Mouse (Mus musculus): Measurements from ENCODE around the gene Pgpep1. TPM values are rescaled to one million over a fixed set of nuclear protein-coding genes. Genes with fewer than 3 reads are reported as not detected.

Gene Pgpep1
- 1.1 TPM for polyA plus RNA-seq (2017; shearing (Covaris generic))

GRCm38 (mm10) chr8:70660273-70660725, at the start of gene Pgpep1:
TSS of gene Pgpep1 (minus strand) at chr8:70660388.

GRCm38 (mm10) chr8:70703287-70703686, 43.1 kb upstream of the Pgpep1 start, which contains the start of gene Iqcn:
TSS of gene Iqcn (plus strand) at chr8:70703457.

GRCm38 (mm10) chr8:70698310-70699109, 38.3 kb upstream of the Pgpep1 start, which contains the start of gene Jund:
TSS of gene Jund (plus strand) at chr8:70698949.

GRCm38 (mm10) chr8:70673079-70673856, 13.1 kb upstream of the Pgpep1 start, which contains the start of gene Lsm4:
TSS of gene Lsm4 (plus strand) at chr8:70673248.

GRCm38 (mm10) chr8:70632346-70632892, 27.8 kb downstream of the Pgpep1 start, which contains the start of gene Gdf15:
TSS of gene Gdf15 (minus strand) at chr8:70632456.

GRCm38 (mm10) chr8:70615894-70616293, 44.3 kb downstream of the Pgpep1 start, which contains the start of gene Lrrc25:
TSS of gene Lrrc25 (plus strand) at chr8:70616155.

GRCm38 (mm10) chr8:70608749-70609367, 51.3 kb downstream of the Pgpep1 start, which contains the start of gene Ssbp4:
TSS of gene Ssbp4 (minus strand) at chr8:70608872.

Other genes with a start within 250 kb of the Pgpep1 start
- gene Crtc1, start 220.8 kb downstream of the Pgpep1 start, polyA plus RNA-seq (2017; shearing (Covaris generic)): 11.2 TPM
- 11.5 TPM for gene Klhl26, start 183.4 kb downstream of the Pgpep1 start, polyA plus RNA-seq (2017; shearing (Covaris generic))
- gene Tmem59l, start 173.0 kb downstream of the Pgpep1 start, polyA plus RNA-seq (2017; shearing (Covaris generic)): not detected
- gene Crlf1, start 167.2 kb downstream of the Pgpep1 start, polyA plus RNA-seq (2017; shearing (Covaris generic)): not detected
- 64.7 TPM for gene Rex1bd, start 153.6 kb downstream of the Pgpep1 start, polyA plus RNA-seq (2017; shearing (Covaris generic))
- gene Uba52, start 149.6 kb downstream of the Pgpep1 start, polyA plus RNA-seq (2017; shearing (Covaris generic)): 1,340 TPM
- gene Fkbp8, start 132.7 kb downstream of the Pgpep1 start, polyA plus RNA-seq (2017; shearing (Covaris generic)): 349 TPM
- 64.6 TPM for gene Kxd1, start 132.4 kb downstream of the Pgpep1 start, polyA plus RNA-seq (2017; shearing (Covaris generic))
- gene Ell, start 120.9 kb downstream of the Pgpep1 start, polyA plus RNA-seq (2017; shearing (Covaris generic)): 37.6 TPM
- gene Isyna1, start 66.0 kb downstream of the Pgpep1 start, polyA plus RNA-seq (2017; shearing (Covaris generic)): 84.8 TPM
- gene Ssbp4, start 51.5 kb downstream of the Pgpep1 start, polyA plus RNA-seq (2017; shearing (Covaris generic)): 113 TPM
- gene Lrrc25, start 44.2 kb downstream of the Pgpep1 start, polyA plus RNA-seq (2017; shearing (Covaris generic)): 0.26 TPM
- not detected for gene Gdf15, start 27.9 kb downstream of the Pgpep1 start, polyA plus RNA-seq (2017; shearing (Covaris generic))
- 250 TPM for gene Lsm4, start 12.9 kb upstream of the Pgpep1 start, polyA plus RNA-seq (2017; shearing (Covaris generic))
- gene Jund, start 38.6 kb upstream of the Pgpep1 start, polyA plus RNA-seq (2017; shearing (Covaris generic)): 1,956 TPM
- gene Iqcn, start 43.1 kb upstream of the Pgpep1 start, polyA plus RNA-seq (2017; shearing (Covaris generic)): 0.11 TPM
- not detected for gene Gm3336, start 58.2 kb upstream of the Pgpep1 start, polyA plus RNA-seq (2017; shearing (Covaris generic))
- not detected for gene Pde4c, start 63.3 kb upstream of the Pgpep1 start, polyA plus RNA-seq (2017; shearing (Covaris generic))
- 2.3 TPM for gene Rab3a, start 94.3 kb upstream of the Pgpep1 start, polyA plus RNA-seq (2017; shearing (Covaris generic))
- 35.0 TPM for gene Mpv17l2, start 100.6 kb upstream of the Pgpep1 start, polyA plus RNA-seq (2017; shearing (Covaris generic))
- 19.7 TPM for gene Pik3r2, start 116.3 kb upstream of the Pgpep1 start, polyA plus RNA-seq (2017; shearing (Covaris generic))
- gene Mast3, start 144.7 kb upstream of the Pgpep1 start, polyA plus RNA-seq (2017; shearing (Covaris generic)): 102 TPM
- gene Il12rb1, start 148.1 kb upstream of the Pgpep1 start, polyA plus RNA-seq (2017; shearing (Covaris generic)): 29.0 TPM
- 27.6 TPM for gene Arrdc2, start 179.3 kb upstream of the Pgpep1 start, polyA plus RNA-seq (2017; shearing (Covaris generic))
- not detected for gene Kcnn1, start 202.9 kb upstream of the Pgpep1 start, polyA plus RNA-seq (2017; shearing (Covaris generic))
- 58.5 TPM for gene Ccdc124, start 213.5 kb upstream of the Pgpep1 start, polyA plus RNA-seq (2017; shearing (Covaris generic))
- not detected for gene Slc5a5, start 232.4 kb upstream of the Pgpep1 start, polyA plus RNA-seq (2017; shearing (Covaris generic))
- gene Rpl18a, start 237.0 kb upstream of the Pgpep1 start, polyA plus RNA-seq (2017; shearing (Covaris generic)): 6,861 TPM
- 51.3 TPM for gene Map1s, start 245.5 kb upstream of the Pgpep1 start, polyA plus RNA-seq (2017; shearing (Covaris generic))

Data from effector memory CD4-positive, alpha-beta T cell, adult 5 months (primary cell).